Mouse (Mus musculus) lung, postnatal 0 days (tissue): ENCODE data around the gene Camta2.

Experiments
- CTCF ChIP-seq: IDR thresholded peaks from 2 replicates; pipeline ENCODE4 v1.5.1; 2016; ENCODE audit warnings: antibody characterized with exemption, mild to moderate bottlenecking
- EP300 ChIP-seq: IDR thresholded peaks from 2 replicates; pipeline ENCODE4 v1.6.1; 2016; ENCODE audit warnings: antibody characterized with exemption, mild to moderate bottlenecking, control low read depth

DNA sequence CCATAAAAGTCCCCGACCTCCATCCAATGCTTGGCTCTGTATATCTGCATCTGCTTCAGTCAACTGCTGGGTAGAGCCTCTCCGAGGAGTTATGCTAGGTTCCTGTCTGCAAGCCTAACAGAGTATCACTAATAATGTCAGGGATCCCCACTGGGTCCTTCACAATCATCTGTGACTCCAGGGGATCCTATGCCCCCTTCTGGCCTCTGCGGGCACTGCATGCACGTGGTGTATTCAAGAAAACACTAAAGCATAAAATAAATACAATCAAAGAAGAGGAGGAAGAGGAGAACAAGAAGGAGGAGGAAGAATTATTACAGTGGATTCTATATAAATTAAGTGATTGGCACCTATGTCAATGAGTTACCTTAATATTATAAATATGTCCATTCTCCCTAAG, 62.4 kb downstream of the Camta2 start:
- peak; percentile 76 for TF ChIP-seq CTCF
- TF ChIP-seq EP300, result no peak
